Mouse (Mus musculus) heart, embryonic 11.5 days (tissue): ENCODE results near the gene Mcm10. TPM values are rescaled to one million over a fixed set of nuclear protein-coding genes. Genes with fewer than 3 reads are reported as not detected.
"Not testable (repeated sequence)": the region's sequence is repeated elsewhere in the genome, so short reads cannot be mapped to it uniquely, and the experiment has no call there.

Experiments
- ATAC-seq: fragments of 200-750 bp; cut with Nextera tagmentation; replicated peaks from 2 replicates; pipeline ENCODE4 v1.8.0; 2017; ENCODE audit warnings: moderate library complexity; ENCODE audit not compliant: insufficient number of reproducible peaks, low FRiP score, low TSS enrichment
- H3K27ac ChIP-seq: fragments of 300-500 bp; sonication (generic); 2 replicates; pipeline ENCODE4 v1.5.1; 2014; ENCODE audit warnings: mild to moderate bottlenecking, low read depth, low read length
- H3K27me3 ChIP-seq: fragments of 300-500 bp; sonication (generic); 2 replicates; pipeline ENCODE4 v1.6.1; 2014; ENCODE audit warnings: mild to moderate bottlenecking, low read length, mixed read lengths; ENCODE audit not compliant: control insufficient read depth, insufficient read depth
- H3K36me3 ChIP-seq: fragments of 300-500 bp; sonication (generic); 2 replicates; pipeline ENCODE4 v1.6.1; 2014; ENCODE audit warnings: mild to moderate bottlenecking, low read length, moderate library complexity, mixed read lengths; ENCODE audit not compliant: control insufficient read depth, insufficient read depth
- H3K4me1 ChIP-seq: fragments of 300-500 bp; sonication (generic); 2 replicates; pipeline ENCODE4 v1.6.1; 2014; ENCODE audit warnings: low read length; ENCODE audit not compliant: control insufficient read depth, insufficient read depth
- H3K4me2 ChIP-seq: fragments of 300-500 bp; sonication (generic); 2 replicates; pipeline ENCODE4 v1.6.1; 2014; ENCODE audit warnings: mild to moderate bottlenecking, moderate library complexity
- H3K4me3 ChIP-seq: fragments of 300-500 bp; sonication (generic); 2 replicates; pipeline ENCODE4 v1.5.1; 2014; ENCODE audit warnings: low read depth, low read length
- H3K9ac ChIP-seq: fragments of 300-500 bp; sonication (generic); 2 replicates; pipeline ENCODE4 v1.6.1; 2014; ENCODE audit warnings: mild to moderate bottlenecking, low read depth, low read length, moderate library complexity
- H3K9me3 ChIP-seq: fragments of 300-500 bp; sonication (generic); replicated peaks from 2 replicates; pipeline ENCODE4 v1.6.1; 2016; ENCODE audit warnings: low read length; ENCODE audit not compliant: control insufficient read depth
- WGBS: fragments of 180-500 bp; shearing (Covaris S2); extraction: QIAGEN DNeasy Blood & Tissue Kit; methylation state at CpG from one replicate; pipeline ENCODE4 v1.1.7; 2014; ENCODE audit not compliant: insufficient replicate concordance; 5-methylcytosine and 5-hydroxymethylcytosine counted together
- polyA plus RNA-seq: library from polyadenylated mRNA; unstranded; fragments of >200 nt; fragmentation: Nextera tagmentation; extraction: Ambion mirVana; gene quantifications from 2 replicates; pipeline ENCODE4 v1.2.1, GENCODE M21; 2014

Mcm10 gene
- polyA plus RNA-seq, 1 experiment from 2014 or later: 21.4 TPM

DNA sequence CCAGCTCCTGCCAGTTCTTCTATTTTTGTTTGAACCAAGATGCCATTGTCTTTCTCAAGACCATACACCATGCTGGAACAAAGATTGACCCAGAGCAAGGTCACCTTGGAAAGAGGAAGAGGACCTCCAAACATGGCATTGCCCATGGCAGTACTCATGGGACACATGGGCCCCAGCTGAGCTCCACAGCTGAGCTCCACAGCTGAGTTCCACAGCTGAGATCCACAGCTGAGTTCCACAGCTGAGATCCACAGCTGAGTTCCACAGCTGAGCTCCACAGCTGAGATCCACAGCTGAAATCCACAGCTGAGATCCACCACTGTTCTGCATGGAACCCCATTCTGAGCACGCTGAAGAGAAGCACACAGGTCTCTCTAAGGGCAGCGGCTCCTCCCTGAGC, 61.6 kb downstream of the Mcm10 start:
- 93% methylated on average over 2 of the region's 2 CpGs for WGBS
- Histone ChIP-seq H3K4me2 (no peak overlapping the region), H3K27ac (no peak overlapping the region), H3K36me3 (no peaks in the 10 kb centered on the region), H3K9ac (no peak overlapping the region), H3K4me1 (no peaks in the 10 kb centered on the region), H3K9me3 (0 out of 2 replicates have a peak, but pooled peaks cover 3% of the 10 kb centered on the region), H3K27me3 (no peaks in the 10 kb centered on the region), H3K4me3 (no peak overlapping the region)
- no peak for ATAC-seq

GRCm38 (mm10) chr2:4949691-4950090, 62.9 kb downstream of the Mcm10 start:
- H3K36me3 ChIP-seq, H3K27me3 ChIP-seq, ATAC-seq, H3K4me3 ChIP-seq, H3K4me2 ChIP-seq, H3K4me1 ChIP-seq, H3K9ac ChIP-seq, H3K27ac ChIP-seq, H3K9me3 ChIP-seq: not testable (repeated sequence)
- 72% methylated on average over 7 of the region's 8 CpGs for WGBS

- H3K27ac ChIP-seq: no peak overlapping the region
- 0 out of 2 replicates have a peak, but pooled peaks cover 9% of the 10 kb centered on the region for H3K36me3 ChIP-seq
- H3K4me1 ChIP-seq: no peaks in the 10 kb centered on the region
- no peak overlapping the region for H3K4me2 ChIP-seq
- no peak overlapping the region for H3K9ac ChIP-seq
- ATAC-seq: no peak
- WGBS: 84% methylated on average over 11 of the region's 11 CpGs
- no peaks in the 10 kb centered on the region for H3K27me3 ChIP-seq
- H3K9me3 ChIP-seq: no peaks in the 10 kb centered on the region; the same call in 1 of the 2 replicates
- H3K4me3 ChIP-seq: no peak overlapping the region
Measured at GRCm38 (mm10) chr2:4940861-4941260, 71.7 kb downstream of the Mcm10 start.

Other genes starting within 250 kb of the Mcm10 start
- gene Sephs1, start 131.2 kb downstream of the Mcm10 start, polyA plus RNA-seq: 51.0 and 56.4 TPM in 2 replicates
- gene Phyh, start 93.8 kb downstream of the Mcm10 start, polyA plus RNA-seq: 110 and 113 TPM in 2 replicates
- gene Ucma, start 36.7 kb downstream of the Mcm10 start, polyA plus RNA-seq: not detected in 2 replicates
- gene Optn, start 51.3 kb upstream of the Mcm10 start, polyA plus RNA-seq: 13.6 and 14.3 TPM in 2 replicates
- 7.9 and 9.3 TPM in 2 replicates for gene Ccdc3, start 125.0 kb upstream of the Mcm10 start, polyA plus RNA-seq